Mouse (Mus musculus) hindbrain, embryonic 16.5 days (tissue): ENCODE results near the gene Cryaa. TPM values are rescaled to one million over a fixed set of nuclear protein-coding genes. Genes with fewer than 3 reads are reported as not detected.
A peak's percentile ranks its signal among the peaks of the same experiment; 100 is the strongest.
"Not testable (repeated sequence)": the region's sequence is repeated elsewhere in the genome, so short reads cannot be mapped to it uniquely, and the experiment has no call there.

Experiments used
- ATAC-seq: fragments of 200-750 bp; cut with Nextera tagmentation; 2 replicates; pipeline ENCODE4 v1.8.0; 2017; ENCODE audit warnings: moderate TSS enrichment, moderate library complexity
- H3K27ac ChIP-seq: fragments of 300-500 bp; sonication (generic); 2 replicates; pipeline ENCODE4 v1.5.1; 2014; ENCODE audit warnings: low read depth, mild to moderate bottlenecking, control low read depth, low read length, moderate library complexity
- H3K27me3 ChIP-seq: fragments of 300-500 bp; sonication (generic); replicated peaks from 2 replicates; pipeline ENCODE4 v1.6.1; 2014; ENCODE audit warnings: low read length; ENCODE audit not compliant: control insufficient read depth, insufficient read depth
- H3K36me3 ChIP-seq: fragments of 300-500 bp; sonication (generic); 2 replicates; pipeline ENCODE4 v1.6.1; 2014; ENCODE audit warnings: mild to moderate bottlenecking, low read length, moderate library complexity, mixed read lengths; ENCODE audit not compliant: control insufficient read depth, insufficient read depth
- H3K4me1 ChIP-seq: fragments of 300-500 bp; sonication (generic); 2 replicates; pipeline ENCODE4 v1.6.1; 2014; ENCODE audit warnings: low read depth, low read length; ENCODE audit not compliant: control insufficient read depth, insufficient read depth
- H3K4me2 ChIP-seq: fragments of 300-500 bp; sonication (generic); 2 replicates; pipeline ENCODE4 v1.6.1; 2014; ENCODE audit warnings: mild to moderate bottlenecking, low read length, control low read depth, moderate library complexity
- H3K4me3 ChIP-seq: fragments of 300-500 bp; sonication (generic); 2 replicates; pipeline ENCODE4 v1.5.1; 2014; ENCODE audit warnings: mild to moderate bottlenecking, low read length, control low read depth, moderate library complexity
- H3K9ac ChIP-seq: fragments of 300-500 bp; sonication (generic); 2 replicates; pipeline ENCODE4 v1.6.1; 2014; ENCODE audit warnings: low read depth, mild to moderate bottlenecking, control low read depth, low read length, moderate library complexity
- H3K9me3 ChIP-seq: fragments of 300-500 bp; sonication (generic); 2 replicates; pipeline ENCODE4 v1.6.1; 2014; ENCODE audit warnings: mild to moderate bottlenecking, low read length, moderate library complexity; ENCODE audit not compliant: control insufficient read depth
- WGBS: fragments of 180-500 bp; shearing (Covaris S2); extraction: QIAGEN DNeasy Blood & Tissue Kit; methylation state at CpG from one replicate; pipeline ENCODE4 v1.1.7; 2014; 5-methylcytosine and 5-hydroxymethylcytosine counted together
- polyA plus RNA-seq: library from polyadenylated mRNA; unstranded; fragments of >200 nt; fragmentation: Nextera tagmentation; extraction: Ambion mirVana; gene quantifications from 2 replicates; pipeline ENCODE4 v1.2.1, GENCODE M21; 2015

Gene Cryaa
- polyA plus RNA-seq, 1 experiment from 2014 or later, result 0.80 TPM

- Histone ChIP-seq H3K27ac (no peak overlapping the region), H3K4me2 (no peak overlapping the region), H3K9me3 (no peaks in the 10 kb centered on the region), H3K9ac (no peak overlapping the region), H3K4me3 (no peak overlapping the region), H3K27me3 (no peaks in the 10 kb centered on the region), H3K36me3 (no peaks in the 10 kb centered on the region), H3K4me1 (peaks cover 14% of the 10 kb centered on the region)
- 72% methylated on average over 7 of the region's 7 CpGs for WGBS
- no peak for ATAC-seq
Measured at GRCm38 (mm10) chr17:31694023-31694376, 16.4 kb downstream of the Cryaa start.

GRCm38 (mm10) chr17:31694949-31695348 is 17.3 kb downstream of the Cryaa start:
- H3K4me2 ChIP-seq, result no peak overlapping the region
- no peaks in the 10 kb centered on the region for H3K9me3 ChIP-seq
- no peak overlapping the region for H3K27ac ChIP-seq
- H3K4me3 ChIP-seq, result no peak overlapping the region
- no peak overlapping the region for H3K9ac ChIP-seq
- H3K36me3 ChIP-seq, result no peaks in the 10 kb centered on the region
- H3K4me1 ChIP-seq, result peaks cover 14% of the 10 kb centered on the region
- 90% methylated on average over 1 of the region's 1 CpGs for WGBS
- no peaks in the 10 kb centered on the region for H3K27me3 ChIP-seq
- no peak for ATAC-seq

GRCm38 (mm10) chr17:31695356-31695755 is 17.7 kb downstream of the Cryaa start:
- peaks cover 14% of the 10 kb centered on the region for H3K4me1 ChIP-seq
- not testable (repeated sequence) for H3K36me3 ChIP-seq, H3K4me3 ChIP-seq, H3K9ac ChIP-seq, ATAC-seq, H3K9me3 ChIP-seq, H3K4me2 ChIP-seq, H3K27ac ChIP-seq, H3K27me3 ChIP-seq
- 91% methylated on average over 6 of the region's 7 CpGs for whole genome bisulfite sequencing

- 37% methylated on average over 11 of the region's 11 CpGs for WGBS
- no peak overlapping the region for H3K4me3 ChIP-seq
- H3K9ac ChIP-seq, result no peak overlapping the region
- peak; percentile 56; the same call in 1 of the 2 replicates for ATAC-seq
- H3K36me3 ChIP-seq, result no peaks in the 10 kb centered on the region
- peak overlapping the region; percentile 26; the same call in 1 of the 2 replicates for H3K27ac ChIP-seq
- peaks cover 12% of the 10 kb centered on the region for H3K4me1 ChIP-seq
- H3K9me3 ChIP-seq, result no peaks in the 10 kb centered on the region
- no peaks in the 10 kb centered on the region for H3K27me3 ChIP-seq
- no peak overlapping the region for H3K4me2 ChIP-seq
Measured at GRCm38 (mm10) chr17:31698347-31698746, 20.7 kb downstream of the Cryaa start.

GRCm38 (mm10) chr17:31703276-31703980 is 25.8 kb downstream of the Cryaa start:
- H3K9ac ChIP-seq, result no peak overlapping the region
- no peak overlapping the region for H3K27ac ChIP-seq
- H3K4me1 ChIP-seq, result peaks cover 13% of the 10 kb centered on the region
- ATAC-seq, result no peak
- H3K4me2 ChIP-seq, result no peak overlapping the region
- H3K9me3 ChIP-seq, result no peaks in the 10 kb centered on the region
- H3K36me3 ChIP-seq, result no peaks in the 10 kb centered on the region
- H3K4me3 ChIP-seq, result no peak overlapping the region
- WGBS, result 83% methylated on average over 6 of the region's 6 CpGs
- no peaks in the 10 kb centered on the region for H3K27me3 ChIP-seq

- 51% methylated on average over 20 of the region's 20 CpGs for WGBS
Measured at GRCm38 (mm10) chr17:31705271-31706020, 27.8 kb downstream of the Cryaa start.

GRCm38 (mm10) chr17:31709121-31709741 is 31.6 kb downstream of the Cryaa start:
- H3K4me3 ChIP-seq, result no peak overlapping the region
- H3K4me1 ChIP-seq, result peaks cover 9% of the 10 kb centered on the region; the same call in 1 of the 2 replicates
- H3K4me2 ChIP-seq, result no peak overlapping the region
- WGBS, result 52% methylated on average over 7 of the region's 7 CpGs
- no peak overlapping the region for H3K9ac ChIP-seq
- H3K36me3 ChIP-seq, result no peaks in the 10 kb centered on the region
- no peaks in the 10 kb centered on the region for H3K27me3 ChIP-seq
- no peak overlapping the region for H3K27ac ChIP-seq
- H3K9me3 ChIP-seq, result no peaks in the 10 kb centered on the region
- ATAC-seq, result no peak

More at GRCm38 (mm10) chr17:31705271-31706020, 27.8 kb downstream of the Cryaa start:
- Histone ChIP-seq H3K36me3 (no peaks in the 10 kb centered on the region), H3K9ac (no peak overlapping the region), H3K4me2 (no peak overlapping the region), H3K4me3 (no peak overlapping the region), H3K9me3 (no peaks in the 10 kb centered on the region), H3K27ac (no peak overlapping the region), H3K4me1 (peaks cover 9% of the 10 kb centered on the region; the same call in 1 of the 2 replicates), H3K27me3 (no peaks in the 10 kb centered on the region)
- ATAC-seq, result peak; percentile 88

GRCm38 (mm10) chr17:31710455-31710854 is 32.8 kb downstream of the Cryaa start:
- H3K27me3 ChIP-seq, result no peaks in the 10 kb centered on the region
- H3K4me1 ChIP-seq, result peaks cover 6% of the 10 kb centered on the region; the same call in 1 of the 2 replicates
- H3K9ac ChIP-seq, result no peak overlapping the region
- no peaks in the 10 kb centered on the region for H3K9me3 ChIP-seq
- no peak overlapping the region for H3K4me3 ChIP-seq
- no peaks in the 10 kb centered on the region for H3K36me3 ChIP-seq
- WGBS, result 76% methylated on average over 8 of the region's 8 CpGs
- ATAC-seq, result no peak
- no peak overlapping the region for H3K27ac ChIP-seq
- no peak overlapping the region for H3K4me2 ChIP-seq

GRCm38 (mm10) chr17:31713709-31714108 is 36.1 kb downstream of the Cryaa start:
- Histone ChIP-seq H3K36me3 (no peaks in the 10 kb centered on the region), H3K9ac (no peak overlapping the region), H3K9me3 (no peaks in the 10 kb centered on the region), H3K4me2 (no peak overlapping the region), H3K27me3 (no peaks in the 10 kb centered on the region), H3K4me1 (no peaks in the 10 kb centered on the region), H3K4me3 (no peak overlapping the region), H3K27ac (no peak overlapping the region)
- 73% methylated on average over 9 of the region's 9 CpGs for WGBS
- no peak for ATAC-seq
